Mouse (Mus musculus): Measurements from ENCODE around the gene Nfkb1. TPM values are rescaled to one million over a fixed set of nuclear protein-coding genes. Genes with fewer than 3 reads are reported as not detected.
A peak's percentile ranks its signal among the peaks of the same experiment; 100 is the strongest.

The Nfkb1 gene
- polyA plus RNA-seq, 1 experiment from 2014 or later, result 10.6 TPM

GRCm38 (mm10) chr3:135607021-135607420, 84.3 kb downstream of the Nfkb1 start:
- no peak overlapping the region for H3K4me3 ChIP-seq
- H3K36me3 ChIP-seq, result peaks cover 69% of the 10 kb centered on the region
- no peak for DNase-seq (ENCODE audit: low spot score)
- no peaks in the 10 kb centered on the region for H3K9me3 ChIP-seq (replicated peaks)
- H3K4me1 ChIP-seq, result no peaks in the 10 kb centered on the region
- no peak overlapping the region for H3K27ac ChIP-seq (replicated peaks)
- no peaks in the 10 kb centered on the region for H3K27me3 ChIP-seq (ENCODE audit: low read depth, poor library complexity, severe bottlenecking)
- 94% methylated on average over 9 of the region's 9 CpGs for whole genome bisulfite sequencing

- peaks cover 72% of the 10 kb centered on the region for H3K36me3 ChIP-seq
- no peaks in the 10 kb centered on the region for H3K4me1 ChIP-seq
- WGBS, result 89% methylated on average over 8 of the region's 8 CpGs
- H3K27me3 ChIP-seq (ENCODE audit: low read depth, poor library complexity, severe bottlenecking), result no peaks in the 10 kb centered on the region
- no peak overlapping the region for H3K27ac ChIP-seq (replicated peaks)
- H3K4me3 ChIP-seq, result no peak overlapping the region
- DNase-seq (ENCODE audit: low spot score), result no peak
- H3K9me3 ChIP-seq (replicated peaks), result no peaks in the 10 kb centered on the region
Observed at GRCm38 (mm10) chr3:135606592-135606991, 84.8 kb downstream of the Nfkb1 start.

- DNase-seq (ENCODE audit: low spot score), result no peak
- Histone ChIP-seq H3K4me3 (no peak overlapping the region), H3K9me3 (replicated peaks) (no peaks in the 10 kb centered on the region), H3K27me3 (ENCODE audit: low read depth, poor library complexity, severe bottlenecking) (no peaks in the 10 kb centered on the region), H3K27ac (replicated peaks) (no peak overlapping the region), H3K4me1 (no peaks in the 10 kb centered on the region), H3K36me3 (peaks cover 74% of the 10 kb centered on the region)
- WGBS, result 85% methylated on average over 4 of the region's 4 CpGs
Observed at GRCm38 (mm10) chr3:135605474-135605873, 85.9 kb downstream of the Nfkb1 start.

GRCm38 (mm10) chr3:135604626-135605417, 86.5 kb downstream of the Nfkb1 start:
- Histone ChIP-seq H3K27me3 (ENCODE audit: low read depth, poor library complexity, severe bottlenecking) (no peaks in the 10 kb centered on the region), H3K9me3 (replicated peaks) (no peaks in the 10 kb centered on the region), H3K4me1 (no peaks in the 10 kb centered on the region), H3K36me3 (peaks cover 75% of the 10 kb centered on the region), H3K27ac (replicated peaks) (no peak overlapping the region), H3K4me3 (no peak overlapping the region)
- DNase-seq (ENCODE audit: low spot score), result no peak
- WGBS, result 92% methylated on average over 10 of the region's 10 CpGs

GRCm38 (mm10) chr3:135602731-135603130, 88.6 kb downstream of the Nfkb1 start:
- H3K9me3 ChIP-seq (replicated peaks), result no peaks in the 10 kb centered on the region
- no peaks in the 10 kb centered on the region for H3K4me1 ChIP-seq
- DNase-seq (ENCODE audit: low spot score), result no peak
- H3K4me3 ChIP-seq, result no peak overlapping the region
- peaks cover 59% of the 10 kb centered on the region for H3K36me3 ChIP-seq
- WGBS, result 80% methylated on average over 10 of the region's 10 CpGs
- no peaks in the 10 kb centered on the region for H3K27me3 ChIP-seq (ENCODE audit: low read depth, poor library complexity, severe bottlenecking)
- no peak overlapping the region for H3K27ac ChIP-seq (replicated peaks)

GRCm38 (mm10) chr3:135598355-135598754, 93.0 kb downstream of the Nfkb1 start:
- Histone ChIP-seq H3K9me3 (replicated peaks) (no peaks in the 10 kb centered on the region), H3K36me3 (peaks cover 54% of the 10 kb centered on the region), H3K4me1 (no peaks in the 10 kb centered on the region), H3K27ac (replicated peaks) (no peak overlapping the region), H3K27me3 (ENCODE audit: low read depth, poor library complexity, severe bottlenecking) (no peaks in the 10 kb centered on the region), H3K4me3 (no peak overlapping the region)
- DNase-seq (ENCODE audit: low spot score), result no peak
- WGBS, result 78% methylated on average over 3 of the region's 3 CpGs

GRCm38 (mm10) chr3:135597014-135597413, 94.3 kb downstream of the Nfkb1 start:
- Histone ChIP-seq H3K4me3 (no peak overlapping the region), H3K27ac (replicated peaks) (peak overlapping the region; percentile 59; the same call in 1 of the 2 replicates), H3K36me3 (peaks cover 54% of the 10 kb centered on the region), H3K9me3 (replicated peaks) (no peaks in the 10 kb centered on the region), H3K27me3 (ENCODE audit: low read depth, poor library complexity, severe bottlenecking) (no peaks in the 10 kb centered on the region), H3K4me1 (no peaks in the 10 kb centered on the region)
- DNase-seq (ENCODE audit: low spot score), result no peak
- WGBS, result 53% methylated on average over 4 of the region's 4 CpGs

- H3K9me3 ChIP-seq (replicated peaks), result no peaks in the 10 kb centered on the region
- peaks cover 56% of the 10 kb centered on the region for H3K36me3 ChIP-seq
- WGBS, result 80% methylated on average over 21 of the region's 21 CpGs
- H3K27me3 ChIP-seq (ENCODE audit: low read depth, poor library complexity, severe bottlenecking), result no peaks in the 10 kb centered on the region
- no peaks in the 10 kb centered on the region for H3K4me1 ChIP-seq
- no peak overlapping the region for H3K27ac ChIP-seq (replicated peaks)
- DNase-seq (ENCODE audit: low spot score), result no peak
- H3K4me3 ChIP-seq, result no peak overlapping the region
Observed at GRCm38 (mm10) chr3:135594238-135594917, 97.0 kb downstream of the Nfkb1 start.

- Histone ChIP-seq H3K4me3 (no peak overlapping the region), H3K27me3 (ENCODE audit: low read depth, poor library complexity, severe bottlenecking) (no peaks in the 10 kb centered on the region), H3K27ac (replicated peaks) (no peak overlapping the region), H3K36me3 (peaks cover 79% of the 10 kb centered on the region), H3K9me3 (replicated peaks) (no peaks in the 10 kb centered on the region), H3K4me1 (no peaks in the 10 kb centered on the region)
- DNase-seq (ENCODE audit: low spot score), result no peak
- 88% methylated on average over 4 of the region's 4 CpGs for WGBS
Observed at GRCm38 (mm10) chr3:135592011-135592410, 99.3 kb downstream of the Nfkb1 start.

GRCm38 (mm10) chr3:135591376-135591775, 100.0 kb downstream of the Nfkb1 start:
- no peaks in the 10 kb centered on the region for H3K4me1 ChIP-seq
- peaks cover 81% of the 10 kb centered on the region for H3K36me3 ChIP-seq
- no peaks in the 10 kb centered on the region for H3K27me3 ChIP-seq (ENCODE audit: low read depth, poor library complexity, severe bottlenecking)
- H3K9me3 ChIP-seq (replicated peaks), result no peaks in the 10 kb centered on the region
- no peak for DNase-seq (ENCODE audit: low spot score)
- H3K27ac ChIP-seq (replicated peaks), result no peak overlapping the region
- WGBS, result 85% methylated on average over 5 of the region's 5 CpGs
- H3K4me3 ChIP-seq, result no peak overlapping the region

GRCm38 (mm10) chr3:135590471-135590870, 100.9 kb downstream of the Nfkb1 start:
- H3K4me3 ChIP-seq, result no peak overlapping the region
- H3K27ac ChIP-seq (replicated peaks), result no peak overlapping the region
- no peaks in the 10 kb centered on the region for H3K27me3 ChIP-seq (ENCODE audit: low read depth, poor library complexity, severe bottlenecking)
- 86% methylated on average over 4 of the region's 4 CpGs for WGBS
- no peaks in the 10 kb centered on the region for H3K9me3 ChIP-seq (replicated peaks)
- H3K4me1 ChIP-seq, result no peaks in the 10 kb centered on the region
- no peak for DNase-seq (ENCODE audit: low spot score)
- peaks cover 85% of the 10 kb centered on the region for H3K36me3 ChIP-seq

GRCm38 (mm10) chr3:135586471-135586880, 104.9 kb downstream of the Nfkb1 start:
- Histone ChIP-seq H3K4me1 (peaks cover 6% of the 10 kb centered on the region), H3K27me3 (ENCODE audit: low read depth, poor library complexity, severe bottlenecking) (no peaks in the 10 kb centered on the region), H3K4me3 (no peak overlapping the region), H3K9me3 (replicated peaks) (no peaks in the 10 kb centered on the region), H3K36me3 (peaks cover 68% of the 10 kb centered on the region), H3K27ac (replicated peaks) (no peak overlapping the region)
- 91% methylated on average over 4 of the region's 4 CpGs for WGBS
- no peak for DNase-seq (ENCODE audit: low spot score)

GRCm38 (mm10) chr3:135586060-135586459, 105.3 kb downstream of the Nfkb1 start:
- peaks cover 64% of the 10 kb centered on the region for H3K36me3 ChIP-seq
- no peaks in the 10 kb centered on the region for H3K27me3 ChIP-seq (ENCODE audit: low read depth, poor library complexity, severe bottlenecking)
- no peak overlapping the region for H3K27ac ChIP-seq (replicated peaks)
- no peak for DNase-seq (ENCODE audit: low spot score)
- peaks cover 10% of the 10 kb centered on the region for H3K4me1 ChIP-seq
- H3K9me3 ChIP-seq (replicated peaks), result no peaks in the 10 kb centered on the region
- H3K4me3 ChIP-seq, result no peak overlapping the region
- 88% methylated on average over 2 of the region's 2 CpGs for WGBS
